Mouse (Mus musculus): ENCODE data around the gene Olfr20. TPM values are rescaled to one million over a fixed set of nuclear protein-coding genes. Genes with fewer than 3 reads are reported as not detected.

Olfr20 gene
- polyA plus RNA-seq, 1 experiment, result not detected

DNA sequence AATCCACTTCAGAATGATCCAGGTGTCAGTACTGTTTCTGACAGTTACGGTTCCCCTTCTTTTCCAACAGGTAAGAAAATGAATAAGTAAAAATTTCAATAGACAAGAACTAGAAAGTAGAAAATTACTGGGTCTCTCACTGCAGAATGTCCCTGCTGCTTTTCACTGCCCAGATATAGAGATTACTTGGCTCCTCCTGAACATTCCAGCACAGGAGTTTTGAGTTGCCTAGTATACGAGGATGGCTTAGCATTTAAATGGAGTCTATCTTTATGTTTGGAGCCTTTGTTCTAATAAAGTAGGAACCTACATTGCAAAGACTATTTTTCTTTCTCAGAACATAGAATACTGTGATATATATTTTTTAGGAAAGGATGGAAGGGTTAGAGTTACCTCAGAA lies 17.2 kb upstream of the Olfr20 start:
- TF ChIP-seq CTCF (IDR thresholded peaks at IDR 0.05; ENCODE audit: control insufficient read depth, insufficient read depth, low read length), result no peak
- TF ChIP-seq POLR2A (IDR thresholded peaks at IDR 0.05; ENCODE audit: borderline replicate concordance, control insufficient read depth, low read depth, low read length), result no peak
- H3K4me3 ChIP-seq (replicated peaks; ENCODE audit: control insufficient read depth, low read depth, low read length), result no peak overlapping the region
- 71% methylated on average over 2 of the region's 2 CpGs for WGBS

DNA sequence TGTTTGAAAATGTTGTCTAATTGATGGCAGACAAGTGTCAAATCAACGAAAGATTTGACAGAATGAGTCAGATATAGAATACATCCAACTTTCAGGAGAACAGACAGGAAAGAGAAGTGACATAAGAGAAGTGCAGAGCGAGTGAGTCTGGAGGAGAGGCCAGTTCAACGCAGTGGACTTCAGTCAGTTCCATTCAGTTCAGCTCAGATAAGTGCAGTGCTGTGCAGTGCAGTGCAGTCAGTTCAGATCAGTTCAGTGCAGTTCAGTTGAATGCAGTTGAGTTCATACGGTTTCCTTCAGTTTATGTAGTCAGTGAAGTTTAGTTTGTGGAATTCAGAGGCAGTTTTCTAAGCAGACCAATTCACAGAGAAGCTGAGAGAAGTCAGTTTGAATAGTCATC lies 13.7 kb upstream of the Olfr20 start:
- no peak overlapping the region for H3K4me3 ChIP-seq (replicated peaks; ENCODE audit: control insufficient read depth, low read depth, low read length)
- H3K27ac ChIP-seq (ENCODE audit: control insufficient read depth, insufficient read depth, low read depth, low read length, poor library complexity), result no peak overlapping the region
- H3K4me1 ChIP-seq (ENCODE audit: control insufficient read depth, insufficient read depth, low read length), result no peaks in the 10 kb centered on the region
- 72% methylated on average over 4 of the region's 4 CpGs for WGBS
- no peak for TF ChIP-seq POLR2A (IDR thresholded peaks at IDR 0.05; ENCODE audit: borderline replicate concordance, control insufficient read depth, low read depth, low read length)

More for the DNA sequence above, 17.2 kb upstream of the Olfr20 start:
- Histone ChIP-seq H3K4me1 (ENCODE audit: control insufficient read depth, insufficient read depth, low read length) (no peaks in the 10 kb centered on the region), H3K27ac (ENCODE audit: control insufficient read depth, insufficient read depth, low read depth, low read length, poor library complexity) (no peak overlapping the region)

DNA sequence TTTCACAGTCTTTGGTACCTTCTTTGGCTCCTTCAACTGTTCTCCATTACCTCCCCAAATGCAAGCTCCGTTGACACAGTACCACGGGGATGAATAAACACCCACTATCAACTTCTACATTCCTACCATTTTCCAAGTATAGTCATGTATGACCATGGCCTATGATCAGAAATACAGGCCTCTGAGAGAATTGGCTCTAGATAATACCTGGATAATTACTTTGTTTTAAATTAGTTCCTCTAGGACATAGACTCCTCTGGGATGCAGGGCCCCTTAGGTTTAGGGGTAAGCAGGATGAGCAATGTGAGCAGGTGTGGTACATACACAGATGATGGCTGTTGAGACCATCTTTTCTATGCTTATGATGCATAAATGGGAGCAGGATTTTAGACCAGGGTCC lies 20.4 kb downstream of the Olfr20 start, which contains the start of gene Olfr376:
Olfr376 (plus strand) TSS at position 301 of the 400 bp plus-strand sequence.
- 71% methylated on average over 2 of the region's 2 CpGs for WGBS
- no peak for TF ChIP-seq POLR2A (IDR thresholded peaks at IDR 0.05; ENCODE audit: borderline replicate concordance, control insufficient read depth, low read depth, low read length)
- no peak for TF ChIP-seq CTCF (IDR thresholded peaks at IDR 0.05; ENCODE audit: control insufficient read depth, insufficient read depth, low read length)
- H3K27ac ChIP-seq (ENCODE audit: control insufficient read depth, insufficient read depth, low read depth, low read length, poor library complexity), result no peak within 1 kb of the TSS
- H3K4me3 ChIP-seq (replicated peaks; ENCODE audit: control insufficient read depth, low read depth, low read length), result no peak within 1 kb of the TSS
- no peaks in the 10 kb centered on the region for H3K4me1 ChIP-seq (ENCODE audit: control insufficient read depth, insufficient read depth, low read length)

DNA sequence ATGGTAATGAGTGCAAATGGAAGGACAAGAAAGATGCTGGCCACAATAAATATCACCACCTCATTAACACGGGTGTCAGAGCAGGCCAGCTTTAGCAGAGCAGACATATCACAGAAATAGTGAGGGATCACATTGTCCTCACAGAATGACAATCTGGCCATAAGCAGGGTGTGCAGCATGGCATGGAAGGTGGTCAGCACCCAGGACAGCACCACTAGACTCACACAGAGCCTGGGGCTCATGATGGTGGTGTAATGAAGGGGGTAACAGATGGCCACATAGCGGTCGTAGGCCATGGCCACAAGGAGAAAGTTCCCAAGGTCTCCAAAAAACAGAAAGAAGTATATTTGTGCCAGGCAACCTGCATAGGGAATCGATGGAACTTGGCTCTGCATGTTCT lies 44.8 kb downstream of the Olfr20 start:
- WGBS, result 60% methylated on average over 4 of the region's 4 CpGs
- TF ChIP-seq CTCF (IDR thresholded peaks at IDR 0.05; ENCODE audit: control insufficient read depth, insufficient read depth, low read length) (no peak), POLR2A (IDR thresholded peaks at IDR 0.05; ENCODE audit: borderline replicate concordance, control insufficient read depth, low read depth, low read length) (no peak)
- H3K27ac ChIP-seq (ENCODE audit: control insufficient read depth, insufficient read depth, low read depth, low read length, poor library complexity), result no peak overlapping the region
- no peak overlapping the region for H3K4me3 ChIP-seq (replicated peaks; ENCODE audit: control insufficient read depth, low read depth, low read length)
- no peaks in the 10 kb centered on the region for H3K4me1 ChIP-seq (ENCODE audit: control insufficient read depth, insufficient read depth, low read length)

DNA sequence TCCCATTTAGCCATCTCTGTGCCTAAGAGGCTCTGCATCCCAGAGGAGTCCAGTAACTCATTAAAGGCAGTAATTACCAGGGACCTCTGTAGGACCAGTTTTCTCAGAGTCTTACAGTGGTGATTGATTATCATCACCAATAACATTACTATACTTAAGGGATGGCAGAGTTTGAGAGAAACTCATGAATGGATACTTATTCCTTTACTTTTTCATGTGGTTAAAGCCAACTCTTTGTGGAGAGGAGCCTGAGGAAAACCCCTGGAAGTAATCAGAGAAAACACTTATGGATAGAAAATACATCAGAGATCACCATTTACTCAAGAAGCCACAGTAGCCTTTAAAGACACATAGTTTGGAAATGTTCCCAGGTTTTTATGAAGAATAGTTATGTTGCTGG lies 48.9 kb downstream of the Olfr20 start, which contains the start of gene Olfr1:
Olfr1 (minus strand) TSS at position 101 of the 400 bp plus-strand sequence.
- no peak for TF ChIP-seq POLR2A (IDR thresholded peaks at IDR 0.05; ENCODE audit: borderline replicate concordance, control insufficient read depth, low read depth, low read length)
- no peak for TF ChIP-seq CTCF (IDR thresholded peaks at IDR 0.05; ENCODE audit: control insufficient read depth, insufficient read depth, low read length)
- Histone ChIP-seq H3K4me3 (replicated peaks; ENCODE audit: control insufficient read depth, low read depth, low read length) (no peak within 1 kb of the TSS), H3K27ac (ENCODE audit: control insufficient read depth, insufficient read depth, low read depth, low read length, poor library complexity) (no peak within 1 kb of the TSS), H3K4me1 (ENCODE audit: control insufficient read depth, insufficient read depth, low read length) (no peaks in the 10 kb centered on the region)

Other genes starting within 250 kb of the Olfr20 start
- 8.7 and 15.2 TPM in 2 replicates for gene Haspin, start 212.5 kb upstream of the Olfr20 start, polyA plus RNA-seq (2011; ENCODE audit: insufficient read depth, insufficient read length, low replicate concordance, missing spikeins)
- gene P2rx5, start 190.4 kb upstream of the Olfr20 start, polyA plus RNA-seq (2011; ENCODE audit: insufficient read depth, insufficient read length, low replicate concordance, missing spikeins), result 0.85 TPM in 1 of 2 replicates, not detected in the other
- gene Emc6, start 173.7 kb upstream of the Olfr20 start, polyA plus RNA-seq (2011; ENCODE audit: insufficient read depth, insufficient read length, low replicate concordance, missing spikeins), result 34.9 and 46.1 TPM in 2 replicates
- gene Tax1bp3, start 173.7 kb upstream of the Olfr20 start, polyA plus RNA-seq (2011; ENCODE audit: insufficient read depth, insufficient read length, low replicate concordance, missing spikeins), result 5.4 and 9.9 TPM in 2 replicates
- 9.3 and 10.2 TPM in 2 replicates for gene Ctns, start 151.7 kb upstream of the Olfr20 start, polyA plus RNA-seq (2011; ENCODE audit: insufficient read depth, insufficient read length, low replicate concordance, missing spikeins)
- gene Shpk, start 151.3 kb upstream of the Olfr20 start, polyA plus RNA-seq (2011; ENCODE audit: insufficient read depth, insufficient read length, low replicate concordance, missing spikeins), result 0.81 and 1.4 TPM in 2 replicates
- not detected in 2 replicates for gene Trpv1, start 116.5 kb upstream of the Olfr20 start, polyA plus RNA-seq (2011; ENCODE audit: insufficient read depth, insufficient read length, low replicate concordance, missing spikeins)
- gene Trpv3, start 83.4 kb upstream of the Olfr20 start, polyA plus RNA-seq (2011; ENCODE audit: insufficient read depth, insufficient read length, low replicate concordance, missing spikeins), result not detected in 2 replicates
- gene Aspa, start 21.2 kb upstream of the Olfr20 start, polyA plus RNA-seq (2011; ENCODE audit: insufficient read depth, insufficient read length, low replicate concordance, missing spikeins), result 1.7 and 2.0 TPM in 2 replicates
- gene Gm49340, start 21.0 kb upstream of the Olfr20 start, polyA plus RNA-seq (2011; ENCODE audit: insufficient read depth, insufficient read length, low replicate concordance, missing spikeins), result not detected in 2 replicates
- not detected in 2 replicates for gene Spata22, start 21.0 kb upstream of the Olfr20 start, polyA plus RNA-seq (2011; ENCODE audit: insufficient read depth, insufficient read length, low replicate concordance, missing spikeins)
- gene Olfr376, start 20.5 kb downstream of the Olfr20 start, polyA plus RNA-seq (2011; ENCODE audit: insufficient read depth, insufficient read length, low replicate concordance, missing spikeins), result not detected in 2 replicates
- gene Olfr1, start 48.8 kb downstream of the Olfr20 start, polyA plus RNA-seq (2011; ENCODE audit: insufficient read depth, insufficient read length, low replicate concordance, missing spikeins), result not detected in 2 replicates
- not detected in 2 replicates for gene Olfr378, start 77.7 kb downstream of the Olfr20 start, polyA plus RNA-seq (2011; ENCODE audit: insufficient read depth, insufficient read length, low replicate concordance, missing spikeins)
- not detected in 2 replicates for gene Olfr380, start 106.7 kb downstream of the Olfr20 start, polyA plus RNA-seq (2011; ENCODE audit: insufficient read depth, insufficient read length, low replicate concordance, missing spikeins)
- 0.36 TPM in 1 of 2 replicates, not detected in the other for gene Olfr381, start 140.8 kb downstream of the Olfr20 start, polyA plus RNA-seq (2011; ENCODE audit: insufficient read depth, insufficient read length, low replicate concordance, missing spikeins)
- not detected in 2 replicates for gene Olfr382, start 166.4 kb downstream of the Olfr20 start, polyA plus RNA-seq (2011; ENCODE audit: insufficient read depth, insufficient read length, low replicate concordance, missing spikeins)
- not detected in 2 replicates for gene Olfr385, start 242.2 kb downstream of the Olfr20 start, polyA plus RNA-seq (2011; ENCODE audit: insufficient read depth, insufficient read length, low replicate concordance, missing spikeins)
- gene Olfr384, start 247.8 kb downstream of the Olfr20 start, polyA plus RNA-seq (2011; ENCODE audit: insufficient read depth, insufficient read length, low replicate concordance, missing spikeins), result not detected in 2 replicates